Mouse (Mus musculus) embryonic facial prominence, embryonic 14.5 days (tissue): ENCODE measurements around the gene Tcp10c. TPM values are rescaled to one million over a fixed set of nuclear protein-coding genes. Genes with fewer than 3 reads are reported as not detected.
"Not testable (repeated sequence)": the region's sequence is repeated elsewhere in the genome, so short reads cannot be mapped to it uniquely, and the experiment has no call there.

ENCODE experiments used
- ATAC-seq: fragments of 200-750 bp; cut with Nextera tagmentation; 2 replicates; pipeline ENCODE4 v1.8.0; 2017; ENCODE audit warnings: low read depth, moderate number of reproducible peaks, moderate TSS enrichment
- DNase-seq: peaks from one replicate; pipeline ENCODE4 v3.0.0-alpha.2; 2015; ENCODE audit warnings: low spot score
- H3K27ac ChIP-seq: fragments of 300-500 bp; sonication (generic); replicated peaks from 2 replicates; pipeline ENCODE4 v1.5.1; 2014; ENCODE audit warnings: low read depth, mild to moderate bottlenecking, low read length, moderate library complexity
- H3K27me3 ChIP-seq: fragments of 300-500 bp; sonication (generic); replicated peaks from 2 replicates; pipeline ENCODE4 v1.6.1; 2014; ENCODE audit warnings: low read length; ENCODE audit not compliant: control insufficient read depth, insufficient read depth
- H3K36me3 ChIP-seq: fragments of 300-500 bp; sonication (generic); 2 replicates; pipeline ENCODE4 v1.6.1; 2014; ENCODE audit warnings: low read length, mixed read lengths; ENCODE audit not compliant: control insufficient read depth, insufficient read depth
- H3K4me1 ChIP-seq: fragments of 300-500 bp; sonication (generic); 2 replicates; pipeline ENCODE4 v1.6.1; 2014; ENCODE audit warnings: antibody characterized with exemption, low read length; ENCODE audit not compliant: control insufficient read depth, insufficient read depth
- H3K4me2 ChIP-seq: fragments of 300-500 bp; sonication (generic); 2 replicates; pipeline ENCODE4 v1.6.1; 2014; ENCODE audit warnings: low read depth, mild to moderate bottlenecking, low read length, moderate library complexity, mixed read lengths
- H3K4me3 ChIP-seq: fragments of 300-500 bp; sonication (generic); 2 replicates; pipeline ENCODE4 v1.5.1; 2014; ENCODE audit warnings: low read depth, mild to moderate bottlenecking, low read length
- H3K9ac ChIP-seq: fragments of 300-500 bp; sonication (generic); 2 replicates; pipeline ENCODE4 v1.6.1; 2014; ENCODE audit warnings: low read depth, mild to moderate bottlenecking, low read length, moderate library complexity, mixed read lengths
- H3K9me3 ChIP-seq: fragments of 300-500 bp; sonication (generic); 2 replicates; pipeline ENCODE4 v1.6.1; 2016; ENCODE audit warnings: low read length; ENCODE audit not compliant: control insufficient read depth
- WGBS: fragments of 180-500 bp; shearing (Covaris S2); extraction: QIAGEN DNeasy Blood & Tissue Kit; methylation state at CpG from one replicate; pipeline ENCODE4 v1.1.7; 2014; 5-methylcytosine and 5-hydroxymethylcytosine counted together
- polyA plus RNA-seq: library from polyadenylated mRNA; unstranded; fragments of >200 nt; fragmentation: Nextera tagmentation; extraction: Ambion mirVana; gene quantifications from 2 replicates; pipeline ENCODE4 v1.2.1, GENCODE M21; 2014

The Tcp10c gene
- polyA plus RNA-seq, 1 experiment from 2014 or later, result not detected

DNA sequence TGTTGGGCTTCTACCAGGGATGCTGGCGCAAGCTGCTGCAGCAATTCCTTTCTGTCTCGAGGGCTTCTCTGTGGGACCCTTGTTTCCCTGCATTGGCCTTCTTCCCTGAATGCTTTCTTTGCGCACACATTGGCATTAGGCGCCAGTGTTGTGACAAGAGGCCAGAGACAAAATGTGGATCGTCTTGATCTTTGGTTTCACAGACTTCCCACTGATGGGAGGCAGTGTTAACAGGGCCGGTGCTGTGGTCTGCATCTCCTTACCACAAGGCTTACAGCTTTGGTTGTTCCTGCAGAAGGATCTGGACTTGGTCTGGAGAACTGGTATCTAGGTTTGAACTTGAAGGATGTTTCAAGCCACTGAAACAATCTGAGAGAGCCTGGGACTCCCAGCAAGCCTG, 72.1 kb downstream of the Tcp10c start:
- not testable (repeated sequence) for H3K4me2 ChIP-seq, ATAC-seq, H3K9ac ChIP-seq, H3K4me1 ChIP-seq, H3K36me3 ChIP-seq, H3K9me3 ChIP-seq, H3K27ac ChIP-seq, H3K4me3 ChIP-seq, H3K27me3 ChIP-seq, DNase-seq
- WGBS, result 89% methylated on average over 4 of the region's 6 CpGs

Other genes starting within 250 kb of the Tcp10c start
- 0.08 TPM in 1 of 2 replicates, not detected in the other for gene Unc93a, start 222.8 kb upstream of the Tcp10c start, polyA plus RNA-seq
- gene Smok2a, start 133.4 kb upstream of the Tcp10c start, polyA plus RNA-seq, result not detected in 2 replicates
- not detected in 2 replicates for gene Smok2b, start 124.3 kb upstream of the Tcp10c start, polyA plus RNA-seq